Mouse (Mus musculus): ENCODE measurements at regions not wholly inside any gene's neighbourhood (a gene's known extent, or its start where the extent isn't known, plus 50 kb on each side); places are given as distances from the start of the nearest gene placed in this dataset.

GRCm38 (mm10) chr9:113283244-113283643 lies 424.8 kb downstream of the Pdcd6ip start:
- no peak for DNase-seq

DNA sequence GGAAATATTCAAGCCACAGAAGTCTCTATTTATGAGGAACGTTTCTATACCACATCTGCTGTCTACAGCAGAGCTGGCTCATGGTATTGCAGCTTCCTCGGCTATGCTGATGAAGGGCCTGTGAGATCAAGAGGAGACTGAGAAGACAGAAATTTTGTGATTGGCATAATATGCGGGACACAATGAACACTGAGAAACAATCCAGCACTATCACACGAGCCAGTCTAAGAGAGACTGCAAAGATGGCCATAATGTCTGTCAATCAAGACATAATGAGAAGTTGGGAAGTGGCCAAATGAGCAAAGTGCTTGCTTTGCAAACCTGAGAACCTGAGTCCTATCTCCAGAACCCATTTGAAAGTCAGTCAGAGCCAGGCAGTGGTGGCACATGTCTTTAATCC lies 437.5 kb downstream of the Pdcd6ip start:
- DNase-seq, result no peak

GRCm38 (mm10) chr9:113267696-113268095 lies 440.4 kb downstream of the Pdcd6ip start:
- DNase-seq, result no peak

- no peak for DNase-seq
Measured at GRCm38 (mm10) chr9:113263636-113264035, 444.4 kb downstream of the Pdcd6ip start.

GRCm38 (mm10) chr9:113260296-113260695 lies 447.8 kb downstream of the Pdcd6ip start:
- no peak for DNase-seq

DNA sequence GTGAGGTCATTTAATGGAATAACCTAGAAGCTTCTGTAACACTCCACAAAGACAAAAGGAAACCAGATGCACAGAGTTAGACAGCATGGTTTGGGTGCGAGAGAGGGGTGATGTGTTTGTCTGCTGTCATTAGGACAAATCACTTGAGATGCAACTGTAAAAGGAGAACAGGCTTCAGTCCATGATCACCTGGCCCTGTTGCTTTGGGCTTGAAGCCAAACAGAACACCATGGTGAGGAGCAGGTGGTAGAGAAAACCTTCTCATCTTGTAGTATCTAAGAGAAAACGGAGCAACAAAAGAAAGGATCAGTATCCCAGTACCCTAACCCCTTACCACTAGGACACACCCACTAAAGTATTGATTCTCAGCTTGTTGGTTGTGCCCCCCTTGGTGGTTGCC lies 449.5 kb downstream of the Pdcd6ip start:
- no peak for DNase-seq

DNA sequence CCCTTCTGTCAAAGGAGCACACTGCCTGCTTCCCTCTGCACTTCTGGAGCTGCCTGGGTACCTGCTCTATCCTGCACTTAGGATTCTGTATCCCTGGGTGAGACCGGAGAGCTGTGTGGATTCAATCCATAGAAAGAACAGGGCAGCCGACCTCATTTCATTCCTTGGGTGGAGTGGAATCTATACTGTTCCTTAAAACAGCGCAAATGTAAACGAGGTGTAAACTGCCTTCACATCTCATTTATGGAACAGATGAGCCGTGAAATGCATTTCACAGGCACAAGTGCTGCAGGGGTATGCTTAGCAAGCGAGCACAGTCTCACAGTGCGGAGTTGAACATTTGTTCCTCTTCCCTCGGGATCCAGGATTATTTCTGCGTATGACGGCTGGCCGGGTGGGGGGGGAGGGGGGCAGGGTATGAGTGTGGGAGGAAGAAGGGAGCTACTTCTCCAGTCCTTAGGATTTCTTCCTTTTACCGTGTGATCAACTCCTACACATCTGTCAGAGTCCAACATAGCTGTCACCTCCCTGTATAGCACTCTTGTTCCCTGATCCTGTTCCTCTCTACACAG lies 459.3 kb downstream of the Pdcd6ip start:
- DNase-seq, result no peak

GRCm38 (mm10) chr9:113247950-113248349 lies 460.1 kb downstream of the Pdcd6ip start:
- no peak for DNase-seq

DNA sequence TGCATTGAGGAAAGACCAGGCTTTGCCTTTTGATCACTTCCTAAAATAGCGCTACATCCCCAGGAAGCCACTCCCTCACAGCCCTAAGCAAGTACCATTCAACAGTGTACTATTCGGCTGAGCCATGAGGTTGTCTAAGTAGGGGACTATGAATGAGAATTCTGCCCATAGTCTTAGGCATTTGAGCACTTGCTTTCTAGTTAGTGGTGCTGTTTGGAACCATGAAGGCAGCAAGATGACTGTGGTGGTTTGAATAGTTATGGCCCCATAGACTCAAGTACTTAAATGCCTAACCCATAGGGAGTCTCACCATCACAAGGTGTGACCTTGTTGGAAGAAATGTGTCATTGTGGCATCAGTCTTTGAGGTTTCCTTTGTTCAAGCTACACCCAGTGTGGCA lies 464.2 kb downstream of the Pdcd6ip start:
- no peak for DNase-seq

GRCm38 (mm10) chr9:113233370-113233769 lies 474.7 kb downstream of the Pdcd6ip start:
- DNase-seq, result no peak

DNA sequence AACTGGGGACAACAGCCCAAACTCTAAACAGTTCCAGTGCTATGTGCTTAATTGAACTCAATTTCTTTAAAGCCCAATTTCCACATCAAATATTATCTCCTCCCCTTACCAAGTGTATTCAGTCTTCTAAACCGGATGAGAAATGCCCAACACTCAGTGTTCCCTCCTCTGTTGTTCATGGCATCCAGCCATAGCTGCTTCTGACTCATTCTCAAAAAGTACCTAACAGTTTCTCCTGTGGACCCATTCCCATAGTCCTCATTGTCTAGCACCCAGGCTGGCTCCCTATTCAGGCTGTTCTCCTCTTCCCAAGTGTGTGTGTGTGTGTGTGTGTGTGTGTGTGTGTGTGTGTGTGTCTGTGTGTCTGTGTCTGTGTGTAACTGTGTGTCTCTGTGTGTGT lies 478.7 kb downstream of the Pdcd6ip start:
- no peak for DNase-seq

- DNase-seq, result no peak
Measured at GRCm38 (mm10) chr9:113213930-113214329, 494.1 kb downstream of the Pdcd6ip start.

DNA sequence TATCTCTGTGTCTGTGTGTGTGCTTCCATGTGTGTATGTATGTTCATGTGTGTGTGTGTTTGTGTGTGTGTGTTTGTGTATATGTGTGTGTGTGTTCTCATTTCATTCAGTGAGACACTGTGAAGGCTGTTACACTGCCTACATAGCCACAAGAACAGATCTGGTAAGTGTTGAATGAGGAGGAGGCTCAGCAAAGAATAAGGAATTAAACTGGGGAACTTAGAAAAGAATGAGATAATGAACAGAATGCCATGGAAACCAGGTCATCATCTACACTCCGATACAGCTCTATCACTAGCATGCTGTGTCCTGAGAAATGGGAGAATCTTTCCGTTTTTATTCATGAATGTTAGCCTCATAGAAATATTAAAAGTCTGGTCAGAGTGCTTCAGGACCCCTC lies 495.7 kb downstream of the Pdcd6ip start:
- no peak for DNase-seq

- no peak for DNase-seq
Measured at GRCm38 (mm10) chr9:113208181-113208580, 499.9 kb downstream of the Pdcd6ip start.

DNA sequence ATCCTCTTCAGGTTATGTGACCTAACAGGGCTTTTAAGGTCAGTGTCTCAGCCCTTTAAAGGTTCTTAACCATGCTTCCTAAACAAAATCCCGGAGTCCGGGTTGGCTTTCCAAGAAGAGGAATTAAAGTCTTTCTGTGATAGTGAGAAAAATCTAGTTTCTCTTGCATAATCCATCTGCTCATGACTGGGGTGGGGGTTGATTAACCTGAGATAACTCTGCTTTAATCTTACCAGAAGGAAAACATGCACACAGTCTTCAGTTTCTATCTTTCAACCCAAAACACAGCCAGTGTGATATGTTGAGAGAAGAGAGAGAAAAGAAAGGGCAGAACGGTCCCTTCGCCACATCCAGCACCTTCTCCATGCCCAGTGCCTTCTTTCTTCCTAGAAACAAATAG lies 508.8 kb downstream of the Pdcd6ip start:
- DNase-seq, result no peak

GRCm38 (mm10) chr9:113195556-113195955 lies 512.5 kb downstream of the Pdcd6ip start:
- no peak for DNase-seq

GRCm38 (mm10) chr9:113192773-113193172 lies 515.3 kb downstream of the Pdcd6ip start:
- no peak for DNase-seq

DNA sequence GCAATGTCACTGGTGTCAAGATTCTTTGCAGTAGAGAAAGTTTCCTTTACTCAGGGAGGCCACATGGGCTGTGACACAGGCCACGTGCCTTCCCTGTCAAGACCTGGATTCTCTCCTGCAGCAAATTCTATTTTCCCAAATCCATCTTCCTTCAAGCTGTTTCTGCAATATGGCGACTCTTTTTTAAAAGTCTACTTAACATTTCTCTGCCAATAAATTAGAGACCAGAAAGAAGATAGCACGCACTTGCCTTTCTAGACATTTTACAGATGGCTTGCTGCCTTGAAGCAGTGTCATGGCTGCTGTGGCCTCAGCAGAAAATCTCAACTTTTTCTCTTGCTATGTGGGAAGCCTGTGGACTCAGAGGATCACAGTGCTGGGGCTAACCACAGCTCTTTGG lies 516.9 kb downstream of the Pdcd6ip start:
- DNase-seq, result no peak

DNA sequence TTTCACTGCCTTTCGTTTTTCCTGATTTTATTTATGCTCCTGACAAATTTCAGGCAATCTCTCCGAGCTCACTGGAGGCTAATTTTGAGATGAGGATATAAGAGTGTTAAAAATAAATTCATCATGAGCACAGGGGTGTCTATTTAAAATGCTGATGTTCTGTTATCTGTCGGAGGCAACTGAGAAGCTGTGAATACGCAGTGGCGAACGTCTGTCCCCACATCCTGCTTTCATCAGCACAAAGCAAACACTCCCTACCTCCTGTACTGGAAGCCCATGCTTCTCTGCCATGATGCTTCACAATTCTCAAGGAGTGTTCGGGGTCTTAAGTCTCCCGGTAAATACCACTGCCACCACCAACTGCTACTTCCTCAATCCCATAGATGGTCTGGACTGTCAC lies 526.9 kb downstream of the Pdcd6ip start:
- DNase-seq, result no peak

- no peak for DNase-seq
Measured at GRCm38 (mm10) chr9:113177918-113178235, 530.2 kb downstream of the Pdcd6ip start.

DNA sequence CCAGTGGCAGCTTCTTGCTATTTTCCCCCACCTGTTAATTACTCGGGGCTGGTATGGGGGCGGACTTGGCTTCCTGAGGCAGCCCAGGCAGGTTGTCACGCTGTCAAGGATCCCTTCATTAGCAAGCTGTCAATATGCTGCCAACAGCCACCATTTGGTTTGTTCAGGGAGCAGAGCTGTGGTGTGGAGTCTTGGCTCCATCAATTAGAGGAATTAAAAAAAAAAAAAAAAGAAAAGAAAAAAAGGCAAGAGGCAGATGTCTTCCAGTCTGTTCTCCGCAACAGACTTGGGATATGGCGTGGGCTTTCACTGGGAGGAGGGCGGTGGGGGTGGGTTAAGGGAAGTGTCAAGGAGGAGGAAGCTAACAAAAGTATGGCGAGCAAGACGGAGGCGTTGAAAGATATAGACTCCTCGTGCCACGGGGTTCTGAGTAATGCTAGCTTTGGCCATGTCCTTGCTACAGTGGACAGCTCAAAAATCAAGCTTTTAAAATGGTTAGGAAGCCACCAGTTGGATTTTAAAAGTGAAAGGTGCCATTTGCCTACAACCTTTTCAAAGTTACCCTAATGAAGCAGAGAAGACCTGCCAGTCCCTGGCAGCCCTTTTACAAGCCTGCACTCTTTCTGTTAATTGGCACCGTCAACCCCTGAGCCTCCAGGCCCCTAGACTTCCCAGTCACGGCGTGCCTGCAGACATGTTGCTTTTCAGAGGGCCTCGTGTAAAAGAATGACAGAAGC lies 530.7 kb downstream of the Pdcd6ip start:
- no peak for DNase-seq

- DNase-seq, result no peak
Measured at GRCm38 (mm10) chr9:113171767-113172405, 536.2 kb downstream of the Pdcd6ip start.

DNA sequence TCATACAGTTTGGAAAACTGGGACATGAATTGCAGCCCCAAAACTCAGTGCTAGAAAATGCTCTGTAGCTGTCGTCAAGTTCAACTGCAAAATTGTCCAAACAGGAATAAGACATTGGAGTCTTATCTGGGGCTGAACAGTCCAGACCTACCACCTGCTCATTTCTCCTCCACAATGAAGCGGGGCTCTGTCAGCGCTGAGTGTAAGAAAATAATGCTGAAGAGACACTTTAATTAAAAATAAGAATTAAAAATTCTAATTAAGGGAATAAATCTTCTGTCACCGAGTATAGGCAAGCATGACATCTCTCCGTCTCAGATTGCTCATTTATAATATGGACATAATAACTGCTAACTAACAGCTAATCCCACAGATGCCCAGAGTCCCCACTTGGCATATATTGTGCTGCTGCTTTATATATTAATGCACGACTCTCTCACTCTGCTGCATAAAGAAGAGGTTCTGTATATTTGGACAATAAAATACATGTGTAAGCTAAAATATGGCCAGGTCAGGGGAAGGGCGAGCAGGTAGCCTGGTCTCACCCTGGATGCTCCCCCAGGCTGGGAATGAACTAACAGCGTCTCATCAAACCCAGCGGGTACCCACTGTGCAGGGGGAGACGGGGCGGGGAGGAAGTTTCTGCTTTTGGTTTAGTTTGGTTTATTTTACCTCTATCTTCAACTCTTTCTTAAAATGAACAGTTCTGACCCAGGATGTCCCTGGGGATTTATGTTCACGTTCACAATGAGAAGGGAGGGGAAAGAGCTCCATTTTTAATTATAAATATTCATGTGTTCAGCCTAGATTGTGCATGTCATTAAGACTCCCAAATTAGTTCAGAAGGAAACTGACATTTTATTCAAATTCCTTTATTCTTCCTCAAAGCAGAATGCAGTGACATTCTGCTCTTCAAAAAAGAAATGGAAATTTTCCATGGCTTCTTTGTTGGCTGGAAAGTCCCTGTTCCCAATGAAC lies 544.9 kb downstream of the Pdcd6ip start:
- no peak for DNase-seq

Measured in kidney, adult 11 months (tissue).